Mouse (Mus musculus) brain, embryonic 14.5 days (tissue): ENCODE results near the gene Poc5.

Source experiments
- CTCF ChIP-seq: fragments of 200-500 bp; IDR thresholded peaks from 2 replicates; pipeline ENCODE4 v1.5.1; 2012; ENCODE audit warnings: inconsistent platforms, mild to moderate bottlenecking, moderate library complexity, borderline replicate concordance; ENCODE audit not compliant: insufficient read depth, insufficient read length; ENCODE audit errors: extremely low read depth
- POLR2A ChIP-seq: fragments of 200-500 bp; IDR thresholded peaks from 2 replicates; pipeline ENCODE4 v1.6.1; 2012; ENCODE audit warnings: mild to moderate bottlenecking, inconsistent platforms, borderline replicate concordance; ENCODE audit not compliant: poor library complexity, insufficient read depth, insufficient read length, severe bottlenecking; ENCODE audit errors: extremely low read depth

- TF ChIP-seq POLR2A (no peak), CTCF (no peak)
These were observed 17.4 kb downstream of the Poc5 start for GRCm38 (mm10) chr13:96405518-96405917.
